Mouse (Mus musculus) spleen, adult 2 months (tissue): Measurements from ENCODE around the gene Nms.

Experiments
- CTCF ChIP-seq: fragments of 200-500 bp; IDR thresholded peaks from 2 replicates; pipeline ENCODE4 v1.5.1; 2011; ENCODE audit warnings: mild to moderate bottlenecking, inconsistent platforms; ENCODE audit not compliant: insufficient read depth, insufficient read length, insufficient replicate concordance; ENCODE audit errors: extremely low read depth
- POLR2A ChIP-seq: fragments of 200-500 bp; IDR thresholded peaks from 2 replicates; pipeline ENCODE4 v1.6.1; 2011; ENCODE audit warnings: low read depth, low read length, inconsistent platforms

DNA sequence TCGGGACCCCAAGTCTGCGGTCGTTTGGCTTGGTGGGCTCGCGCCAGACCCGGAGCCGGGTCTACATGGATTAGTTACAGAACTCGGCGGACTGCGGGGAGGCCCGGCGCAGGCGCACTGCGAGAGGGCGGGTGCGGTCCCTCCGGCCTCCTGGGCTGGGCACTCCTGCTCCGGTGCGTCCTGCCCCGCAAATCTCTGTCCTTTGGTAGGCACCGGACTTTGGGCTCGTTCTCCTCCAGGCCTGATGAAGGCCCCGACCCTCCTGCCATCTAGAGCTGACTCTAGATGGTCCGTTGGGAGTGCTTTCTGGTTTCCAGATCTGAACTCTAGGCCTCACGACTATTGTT lies 48.9 kb downstream of the Nms start:
- no peak for TF ChIP-seq POLR2A
- TF ChIP-seq CTCF: no peak
